Mouse (Mus musculus) gastrocnemius, adult 2 months (tissue): ENCODE data around the gene Hivep3. TPM values are rescaled to one million over a fixed set of nuclear protein-coding genes. Genes with fewer than 3 reads are reported as not detected.

Source experiments
- DNase-seq: peaks from one replicate; pipeline ENCODE4 v3.0.0; 2022
- H3K27ac ChIP-seq: fragments of 200-600 bp; 2 replicates; pipeline ENCODE4 v1.8.1; 2022; ENCODE audit warnings: mild to moderate bottlenecking
- H3K4me3 ChIP-seq: fragments of 200-600 bp; 2 replicates; pipeline ENCODE4 v1.8.1; 2022; ENCODE audit warnings: mild to moderate bottlenecking, moderate library complexity
- CTCF ChIP-seq: fragments of 200-600 bp; IDR thresholded peaks from 2 replicates; pipeline ENCODE4 v1.8.1; 2022; ENCODE audit warnings: antibody characterized with exemption, mild to moderate bottlenecking, moderate library complexity
- intact Hi-C: fragments of 180-260 bp; cut with DNase I; formaldehyde crosslinking; loops from one replicate; pipeline ENCODE4 v1.15.1; 2025
- total RNA-seq, 2 experiments: library from RNA; stranded (reverse); gene quantifications; 2 replicates each; pipeline ENCODE4 v1.2.3; 2021

The Hivep3 gene
- total RNA-seq, 2 experiments from 2014 or later = 1.7 to 3.5 TPM

GRCm38 (mm10) chr4:119738641-119739040, 5.1 kb downstream of the Hivep3 start:
- intact Hi-C loops = no loop called here
- DNase-seq = peak; percentile 27
- Histone ChIP-seq H3K27ac (no peak overlapping the region), H3K4me3 (no peak overlapping the region)
- no peak for TF ChIP-seq CTCF

GRCm38 (mm10) chr4:119739301-119740062, 5.9 kb downstream of the Hivep3 start:
- TF ChIP-seq CTCF = no peak
- intact Hi-C loops = no loop called here
- no peak for DNase-seq
- no peak overlapping the region for H3K27ac ChIP-seq
- H3K4me3 ChIP-seq = no peak overlapping the region

DNA sequence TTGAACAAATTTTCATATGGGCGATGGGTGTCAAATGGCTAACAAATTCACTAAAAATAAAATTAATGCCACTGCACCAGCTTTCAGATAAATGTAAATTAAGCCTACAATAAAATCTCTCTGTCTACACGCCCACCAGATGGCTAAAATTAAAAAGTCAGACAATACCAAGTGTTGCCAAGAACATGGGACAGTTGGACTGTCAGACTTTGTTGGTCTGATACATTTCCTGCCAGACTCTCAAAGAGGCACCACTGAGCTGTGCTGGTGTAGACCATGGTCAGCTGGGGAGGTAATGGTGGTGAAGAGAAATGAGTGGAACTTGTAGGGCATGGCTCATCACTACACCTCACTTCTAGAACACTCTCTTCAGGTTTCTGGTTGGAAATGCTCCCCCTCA, 14.8 kb downstream of the Hivep3 start:
- intact Hi-C loops = no loop called here
- H3K27ac ChIP-seq = no peak overlapping the region
- no peak for DNase-seq
- no peak overlapping the region for H3K4me3 ChIP-seq
- no peak for TF ChIP-seq CTCF

- DNase-seq = no peak
- TF ChIP-seq CTCF = no peak
- Histone ChIP-seq H3K27ac (no peak overlapping the region), H3K4me3 (no peak overlapping the region)
- intact Hi-C loops = no loop called here
These were observed 16.6 kb downstream of the Hivep3 start for GRCm38 (mm10) chr4:119750157-119750556.

DNA sequence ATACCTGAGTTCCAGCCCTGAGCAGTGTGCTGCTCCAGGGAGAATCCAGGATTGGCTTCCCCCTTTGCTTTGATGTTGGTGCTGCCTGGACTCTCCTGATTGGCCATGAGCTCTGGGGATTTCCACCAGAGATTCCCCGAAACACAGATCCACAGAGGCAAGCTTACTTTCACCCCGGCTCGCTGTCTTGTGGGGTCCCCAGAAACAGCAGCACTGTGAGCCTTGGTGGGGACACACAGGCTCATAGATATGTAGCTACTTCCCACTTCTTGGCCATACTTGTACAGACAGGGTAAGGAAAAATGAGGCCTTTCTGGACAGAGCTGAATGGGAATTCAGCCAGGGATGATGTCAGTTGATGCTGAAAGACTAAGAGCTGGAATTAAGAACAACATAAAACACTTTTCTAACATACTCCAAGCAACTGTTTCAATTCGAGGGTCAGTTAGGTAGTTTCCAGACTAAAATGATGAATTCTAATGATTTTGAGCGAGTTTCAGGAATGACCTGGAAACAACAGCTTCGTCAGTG, 17.2 kb downstream of the Hivep3 start:
- TF ChIP-seq CTCF = no peak
- intact Hi-C loops = no loop called here
- DNase-seq = peak; percentile 29
- Histone ChIP-seq H3K27ac (no peak overlapping the region), H3K4me3 (no peak overlapping the region)

- DNase-seq = no peak
- Histone ChIP-seq H3K4me3 (no peak overlapping the region), H3K27ac (no peak overlapping the region)
- TF ChIP-seq CTCF = no peak
- intact Hi-C loops = no loop called here
These were observed 17.9 kb downstream of the Hivep3 start for GRCm38 (mm10) chr4:119751408-119752006.

- TF ChIP-seq CTCF = no peak
- intact Hi-C loops = no loop called here
- no peak overlapping the region for H3K4me3 ChIP-seq
- no peak overlapping the region for H3K27ac ChIP-seq
- no peak for DNase-seq
These were observed 26.1 kb downstream of the Hivep3 start for GRCm38 (mm10) chr4:119759574-119760233.

GRCm38 (mm10) chr4:119760820-119761219, 27.2 kb downstream of the Hivep3 start:
- DNase-seq = no peak
- no peak overlapping the region for H3K4me3 ChIP-seq
- H3K27ac ChIP-seq = no peak overlapping the region
- intact Hi-C loops = no loop called here
- TF ChIP-seq CTCF = no peak; the same call in 1 of the 2 replicates

GRCm38 (mm10) chr4:119761459-119762121, 28.0 kb downstream of the Hivep3 start:
- Histone ChIP-seq H3K27ac (no peak overlapping the region), H3K4me3 (no peak overlapping the region)
- no peak for DNase-seq
- intact Hi-C loops = no loop called here
- TF ChIP-seq CTCF = no peak

- TF ChIP-seq CTCF = no peak
- intact Hi-C loops = no loop called here
These were observed 28.6 kb downstream of the Hivep3 start for GRCm38 (mm10) chr4:119762171-119762570.

GRCm38 (mm10) chr4:119768046-119768445, 34.5 kb downstream of the Hivep3 start:
- intact Hi-C loops = no loop called here
- Histone ChIP-seq H3K4me3 (no peak overlapping the region), H3K27ac (no peak overlapping the region)
- TF ChIP-seq CTCF = no peak
- no peak for DNase-seq

More at GRCm38 (mm10) chr4:119762171-119762570, 28.6 kb downstream of the Hivep3 start:
- Histone ChIP-seq H3K27ac (no peak overlapping the region), H3K4me3 (no peak overlapping the region)
- DNase-seq = no peak

DNA sequence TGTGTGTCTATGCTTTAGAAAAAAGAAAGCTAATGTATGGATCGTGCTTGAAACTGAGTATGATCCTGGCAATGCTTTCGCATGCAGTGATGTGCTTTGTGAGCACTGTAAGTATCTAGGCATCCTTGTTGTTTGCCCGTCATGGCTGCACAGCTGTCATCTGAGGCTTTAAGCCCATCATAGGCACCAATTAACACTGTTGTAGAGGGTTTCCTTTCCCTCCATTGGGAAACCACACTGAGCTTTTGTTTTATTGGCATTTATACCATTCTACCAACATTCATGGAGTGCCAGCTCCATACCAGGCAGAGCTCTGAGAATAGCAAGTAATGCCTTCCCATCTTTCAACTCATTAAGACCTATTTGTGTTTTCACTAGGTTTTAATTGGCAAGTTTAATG, 42.3 kb downstream of the Hivep3 start:
- intact Hi-C loops = no loop called here
- no peak for TF ChIP-seq CTCF
- no peak for DNase-seq

More for the DNA sequence above, 42.3 kb downstream of the Hivep3 start:
- H3K4me3 ChIP-seq = no peak overlapping the region
- no peak overlapping the region for H3K27ac ChIP-seq
